Mouse (Mus musculus) kidney, embryonic 16.5 days (tissue): ENCODE measurements around the gene BC030870. TPM values are rescaled to one million over a fixed set of nuclear protein-coding genes. Genes with fewer than 3 reads are reported as not detected.

Experiments
- ATAC-seq: fragments of 200-750 bp; cut with Nextera tagmentation; 2 replicates; pipeline ENCODE4 v1.8.0; 2017; ENCODE audit warnings: moderate TSS enrichment; ENCODE audit not compliant: low FRiP score, low TSS enrichment
- H3K27ac ChIP-seq: fragments of 300-500 bp; sonication (generic); 2 replicates; pipeline ENCODE4 v1.5.1; 2014; ENCODE audit warnings: low read length
- H3K27me3 ChIP-seq: fragments of 300-500 bp; sonication (generic); 2 replicates; pipeline ENCODE4 v1.6.1; 2014; ENCODE audit warnings: low read length, control low read depth, mixed read lengths; ENCODE audit not compliant: insufficient read depth
- H3K36me3 ChIP-seq: fragments of 300-500 bp; sonication (generic); 2 replicates; pipeline ENCODE4 v1.6.1; 2014; ENCODE audit warnings: low read length, control low read depth, mixed read lengths; ENCODE audit not compliant: insufficient read depth
- H3K4me1 ChIP-seq: fragments of 300-500 bp; sonication (generic); 2 replicates; pipeline ENCODE4 v1.6.1; 2014; ENCODE audit warnings: low read length, control low read depth, mixed read lengths; ENCODE audit not compliant: insufficient read depth
- H3K4me2 ChIP-seq: fragments of 300-500 bp; sonication (generic); replicated peaks from 2 replicates; pipeline ENCODE4 v1.6.1; 2014; ENCODE audit warnings: low read depth, low read length
- H3K4me3 ChIP-seq: fragments of 300-500 bp; sonication (generic); 2 replicates; pipeline ENCODE4 v1.5.1; 2014; ENCODE audit warnings: mild to moderate bottlenecking, low read length
- H3K9ac ChIP-seq: fragments of 300-500 bp; sonication (generic); replicated peaks from 2 replicates; pipeline ENCODE4 v1.6.1; 2014; ENCODE audit warnings: low read length
- H3K9me3 ChIP-seq: fragments of 300-500 bp; sonication (generic); 2 replicates; pipeline ENCODE4 v1.6.1; 2016; ENCODE audit warnings: low read length, control low read depth
- WGBS: fragments of 180-500 bp; shearing (Covaris S2); extraction: QIAGEN DNeasy Blood & Tissue Kit; methylation state at CpG from one replicate; pipeline ENCODE4 v1.1.7; 2014; 5-methylcytosine and 5-hydroxymethylcytosine counted together
- polyA plus RNA-seq: library from polyadenylated mRNA; unstranded; fragments of >200 nt; fragmentation: Nextera tagmentation; extraction: Ambion mirVana; gene quantifications from 2 replicates; pipeline ENCODE4 v1.2.1, GENCODE M21; 2015

The BC030870 gene
- polyA plus RNA-seq, 1 experiment from 2014 or later, result 0.17 TPM

DNA sequence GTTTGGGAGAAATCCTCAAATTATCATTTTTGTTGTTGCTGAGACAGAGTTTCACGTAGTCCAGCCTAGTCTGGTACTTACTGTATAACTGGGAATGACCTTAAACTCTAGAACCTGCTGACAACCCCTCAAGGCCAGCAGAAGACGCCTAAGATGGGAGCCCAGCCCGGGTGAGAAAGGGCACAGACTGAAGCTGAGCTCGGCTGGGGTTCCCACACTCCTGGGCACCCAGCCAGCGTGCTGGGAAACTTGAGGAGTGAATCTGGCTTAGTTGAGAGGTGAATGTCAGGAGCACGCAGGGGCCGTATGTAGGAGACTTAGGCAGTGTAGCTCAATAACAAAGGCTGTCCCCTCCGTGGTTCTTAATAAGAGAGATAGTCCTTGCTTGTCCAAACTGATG lies 41.7 kb downstream of the BC030870 start:
- Histone ChIP-seq H3K4me2 (no peak overlapping the region), H3K27ac (no peak overlapping the region), H3K27me3 (no peaks in the 10 kb centered on the region), H3K9ac (no peak overlapping the region), H3K4me3 (no peak overlapping the region), H3K4me1 (0 out of 2 replicates have a peak, but pooled peaks cover 2% of the 10 kb centered on the region), H3K36me3 (no peaks in the 10 kb centered on the region), H3K9me3 (no peaks in the 10 kb centered on the region)
- no peak for ATAC-seq
- WGBS, result 67% methylated on average over 8 of the region's 8 CpGs

GRCm38 (mm10) chr8:65085680-65086079 lies 43.7 kb downstream of the BC030870 start:
- H3K27me3 ChIP-seq, result no peaks in the 10 kb centered on the region
- 89% methylated on average over 2 of the region's 2 CpGs for WGBS
- 0 out of 2 replicates have a peak, but pooled peaks cover 2% of the 10 kb centered on the region for H3K4me1 ChIP-seq
- no peak for ATAC-seq
- no peak overlapping the region for H3K4me3 ChIP-seq
- no peak overlapping the region for H3K4me2 ChIP-seq
- H3K9me3 ChIP-seq, result no peaks in the 10 kb centered on the region
- H3K36me3 ChIP-seq, result no peaks in the 10 kb centered on the region
- no peak overlapping the region for H3K27ac ChIP-seq
- H3K9ac ChIP-seq, result no peak overlapping the region

- H3K27ac ChIP-seq, result no peak overlapping the region
- no peaks in the 10 kb centered on the region for H3K27me3 ChIP-seq
- WGBS, result 76% methylated on average over 9 of the region's 9 CpGs
- no peak overlapping the region for H3K4me3 ChIP-seq
- no peaks in the 10 kb centered on the region for H3K4me1 ChIP-seq
- H3K4me2 ChIP-seq, result no peak overlapping the region
- H3K36me3 ChIP-seq, result no peaks in the 10 kb centered on the region
- ATAC-seq, result no peak
- H3K9me3 ChIP-seq, result no peaks in the 10 kb centered on the region
- no peak overlapping the region for H3K9ac ChIP-seq
Observed at GRCm38 (mm10) chr8:65080731-65081130, 48.6 kb downstream of the BC030870 start.

DNA sequence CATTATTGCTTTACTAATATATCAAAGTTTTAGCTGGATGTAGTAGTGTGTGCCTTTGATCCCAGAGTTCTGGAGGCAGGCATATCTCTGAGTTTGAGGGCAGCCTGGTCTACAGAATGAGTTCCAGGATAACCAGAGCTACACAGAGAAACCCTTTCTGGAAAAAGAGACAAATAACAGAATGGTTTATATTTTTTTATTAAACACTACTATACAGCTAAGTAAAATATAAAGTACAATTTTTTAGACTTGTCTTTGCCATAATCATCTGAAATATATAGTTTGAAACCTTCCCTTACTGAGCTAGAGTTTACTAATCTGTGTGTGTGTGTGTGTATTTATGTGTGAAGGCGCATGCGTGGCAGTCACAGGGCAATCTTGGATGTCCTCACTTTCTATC lies 54.6 kb downstream of the BC030870 start, which contains the start of gene Gm10663:
Gene Gm10663 (plus strand): TSS at position 301 of the 400 bp plus-strand sequence.
- ATAC-seq, result no peak
- Histone ChIP-seq H3K9me3 (no peaks in the 10 kb centered on the region), H3K4me1 (no peaks in the 10 kb centered on the region), H3K36me3 (no peaks in the 10 kb centered on the region), H3K4me3 (no peak within 1 kb of the TSS), H3K4me2 (no peak within 1 kb of the TSS), H3K9ac (no peak within 1 kb of the TSS), H3K27ac (no peak within 1 kb of the TSS), H3K27me3 (no peaks in the 10 kb centered on the region)
- 90% methylated on average over 2 of the region's 2 CpGs for WGBS

DNA sequence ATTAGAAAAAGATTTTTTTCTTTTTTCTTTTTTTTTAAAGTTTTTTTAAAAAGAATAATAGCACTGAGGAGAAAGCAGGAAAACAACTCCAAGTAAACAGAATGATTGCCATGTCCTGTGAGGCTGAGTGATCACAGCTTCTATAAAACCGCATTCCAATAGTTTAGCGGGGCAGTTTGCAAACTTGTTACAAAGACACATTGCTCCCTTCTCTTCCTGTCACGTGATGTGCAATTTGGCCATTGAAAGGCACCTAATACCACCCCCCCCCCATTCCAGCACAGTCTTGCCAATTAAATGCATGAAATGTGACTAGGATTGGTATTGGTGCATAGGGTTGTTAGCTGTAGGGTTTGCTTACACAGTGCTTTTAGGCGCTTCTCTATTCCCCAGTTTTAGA lies 58.4 kb downstream of the BC030870 start:
- Histone ChIP-seq H3K27ac (no peak overlapping the region), H3K9me3 (no peaks in the 10 kb centered on the region), H3K4me2 (no peak overlapping the region), H3K4me1 (no peaks in the 10 kb centered on the region), H3K36me3 (no peaks in the 10 kb centered on the region), H3K9ac (no peak overlapping the region), H3K4me3 (no peak overlapping the region), H3K27me3 (no peaks in the 10 kb centered on the region)
- no peak for ATAC-seq
- WGBS, result 35% methylated on average over 4 of the region's 4 CpGs

GRCm38 (mm10) chr8:65068473-65068819 lies 60.9 kb downstream of the BC030870 start:
- Histone ChIP-seq H3K4me2 (no peak overlapping the region), H3K27ac (no peak overlapping the region), H3K4me1 (no peaks in the 10 kb centered on the region), H3K4me3 (no peak overlapping the region), H3K36me3 (no peaks in the 10 kb centered on the region), H3K27me3 (no peaks in the 10 kb centered on the region), H3K9ac (no peak overlapping the region), H3K9me3 (no peaks in the 10 kb centered on the region)
- WGBS, result 85% methylated on average over 4 of the region's 4 CpGs
- no peak for ATAC-seq

DNA sequence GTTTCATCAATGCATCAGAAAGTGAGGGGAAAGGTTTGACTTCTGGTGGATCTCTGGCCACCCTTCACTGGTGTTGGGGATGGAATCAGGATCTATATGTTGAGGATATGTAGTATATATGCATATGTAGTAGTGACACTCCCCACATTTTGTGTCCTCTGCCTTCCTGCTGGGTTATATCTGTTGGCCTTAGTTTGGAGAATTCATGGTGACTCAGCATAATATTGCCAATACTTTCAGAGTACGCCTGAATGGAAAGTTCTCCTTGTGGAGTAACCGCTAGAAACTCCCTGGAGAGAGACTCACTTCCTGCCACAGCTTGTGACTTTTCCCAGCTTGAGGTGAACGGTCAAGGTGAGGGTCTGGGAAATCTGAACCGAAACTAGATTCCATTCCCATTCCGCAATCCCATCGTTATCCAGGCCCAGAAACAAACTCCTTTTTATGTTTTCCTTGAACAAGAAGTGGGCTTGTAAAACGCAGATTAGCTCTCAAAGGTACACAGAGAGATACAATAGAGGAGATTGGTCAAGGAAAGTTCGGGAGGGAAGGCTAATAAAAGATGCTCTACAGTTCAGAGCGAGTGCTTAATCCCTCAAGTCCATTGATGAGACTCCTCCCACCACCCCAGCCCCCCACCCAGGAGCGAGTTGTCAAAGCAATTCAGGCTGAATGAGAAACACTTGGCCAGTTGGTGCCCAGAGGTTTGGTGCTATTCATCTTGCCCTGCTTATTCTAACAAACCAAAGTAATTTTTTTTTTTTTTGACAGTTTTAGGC lies 61.5 kb downstream of the BC030870 start:
- no peak for ATAC-seq
- Histone ChIP-seq H3K4me3 (no peak overlapping the region), H3K27ac (no peak overlapping the region), H3K36me3 (no peaks in the 10 kb centered on the region), H3K9me3 (no peaks in the 10 kb centered on the region), H3K27me3 (no peaks in the 10 kb centered on the region), H3K9ac (no peak overlapping the region), H3K4me2 (no peak overlapping the region), H3K4me1 (no peaks in the 10 kb centered on the region)
- whole genome bisulfite sequencing, result 26% methylated on average over 10 of the region's 10 CpGs

DNA sequence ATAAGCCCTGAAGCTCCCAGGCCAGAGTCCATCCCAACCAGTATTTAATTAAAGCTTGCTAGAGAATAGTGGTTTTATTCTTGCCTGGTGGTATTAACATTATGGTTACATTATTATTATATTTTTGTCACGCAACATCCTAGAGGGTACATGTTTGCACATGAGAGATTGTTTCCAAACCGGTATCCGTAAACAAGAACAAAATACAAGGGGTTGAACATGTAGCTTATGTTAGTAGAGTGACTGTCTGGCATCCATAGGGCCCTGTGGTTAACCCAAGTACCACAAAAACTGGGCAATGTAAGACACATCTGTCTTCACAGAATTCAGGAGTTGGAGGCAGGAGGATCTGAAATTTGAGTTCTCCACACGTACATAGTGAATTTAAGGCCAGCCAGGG lies 62.3 kb downstream of the BC030870 start:
- Histone ChIP-seq H3K4me1 (no peaks in the 10 kb centered on the region), H3K4me3 (no peak overlapping the region), H3K9ac (no peak overlapping the region), H3K27ac (no peak overlapping the region), H3K27me3 (no peaks in the 10 kb centered on the region), H3K36me3 (no peaks in the 10 kb centered on the region), H3K4me2 (no peak overlapping the region), H3K9me3 (no peaks in the 10 kb centered on the region)
- no peak for ATAC-seq
- 86% methylated on average over 4 of the region's 4 CpGs for WGBS

- no peak for ATAC-seq
- H3K27me3 ChIP-seq, result no peaks in the 10 kb centered on the region
- H3K9ac ChIP-seq, result no peak overlapping the region
- no peaks in the 10 kb centered on the region for H3K4me1 ChIP-seq
- 98% methylated on average over 3 of the region's 3 CpGs for WGBS
- H3K9me3 ChIP-seq, result no peaks in the 10 kb centered on the region
- no peak overlapping the region for H3K27ac ChIP-seq
- no peak overlapping the region for H3K4me3 ChIP-seq
- H3K36me3 ChIP-seq, result no peaks in the 10 kb centered on the region
- no peak overlapping the region for H3K4me2 ChIP-seq
Observed at GRCm38 (mm10) chr8:65065622-65066021, 63.7 kb downstream of the BC030870 start.

DNA sequence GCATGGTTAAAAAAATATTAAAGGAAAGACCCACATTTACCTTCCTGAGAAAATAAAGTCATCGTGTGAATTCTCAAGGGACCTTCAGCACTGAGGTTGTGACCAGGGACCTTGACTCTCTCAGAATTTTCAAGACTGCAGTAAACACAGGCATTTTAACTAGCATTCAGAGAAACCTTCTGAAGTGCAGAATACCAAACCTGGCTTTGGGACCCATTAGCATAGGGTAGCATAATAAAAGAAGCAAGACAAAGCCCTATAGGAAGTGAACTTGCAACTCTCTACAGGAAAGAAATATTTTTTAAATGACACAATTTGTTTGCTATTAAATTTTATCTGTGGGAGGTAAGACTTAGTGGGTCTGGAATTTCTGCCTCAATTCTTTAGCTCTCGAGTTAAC lies 65.3 kb downstream of the BC030870 start:
- Histone ChIP-seq H3K4me3 (no peak overlapping the region), H3K4me1 (no peaks in the 10 kb centered on the region), H3K4me2 (no peak overlapping the region), H3K9ac (no peak overlapping the region), H3K9me3 (no peaks in the 10 kb centered on the region), H3K27ac (no peak overlapping the region), H3K27me3 (no peaks in the 10 kb centered on the region), H3K36me3 (no peaks in the 10 kb centered on the region)
- no peak for ATAC-seq
- 38% methylated on average over 2 of the region's 2 CpGs for WGBS
